Comparison of ENCODE assay signal across 8 mouse cellular contexts in the genomic region with DNA sequence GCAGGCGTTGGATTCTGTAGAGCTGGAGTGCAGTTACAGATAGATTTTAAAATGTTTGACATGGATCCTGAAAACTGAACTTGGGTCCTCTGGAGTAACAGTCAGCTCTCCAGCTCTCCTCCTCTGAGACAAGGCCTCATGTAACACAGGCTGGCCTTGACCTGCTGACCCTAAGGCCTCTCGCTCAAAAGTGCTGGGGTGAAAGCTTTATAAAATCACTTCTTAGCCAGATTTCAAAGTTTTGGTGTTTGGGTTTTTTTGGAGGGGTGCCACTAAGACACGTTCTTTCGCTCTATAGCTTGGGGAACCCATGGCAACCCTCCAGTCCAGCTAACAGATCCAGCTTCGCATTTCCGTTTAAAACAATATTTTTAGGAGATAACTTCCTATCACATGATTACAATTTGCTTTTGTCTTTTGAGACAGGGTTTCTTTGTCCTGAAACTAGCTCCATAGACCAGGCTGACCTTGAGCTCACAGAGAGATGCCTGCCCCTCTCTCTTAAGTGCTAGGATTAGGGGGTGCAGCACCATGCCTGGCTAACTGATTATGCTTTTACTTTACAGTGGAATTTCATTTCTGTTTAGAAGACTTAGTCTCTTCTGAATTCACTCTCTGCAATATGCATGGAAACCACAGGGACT.
A peak's percentile ranks its signal among the peaks of the same experiment; 100 is the strongest.
DNase-seq lines count a peak whose midpoint lies in the region; ATAC-seq and TF ChIP-seq lines count a peak whose summit lies in the region.
"Had no signal": no experiment of that assay in that cellular context is flagged by ENCODE, and none has a peak within 500 bp of the region (broad histone marks: within the 10 kb centered on the region; RNA-seq: fewer than 3 reads in every experiment).

No protein-coding gene starts in this region.

- H3K36me3 ChIP-seq in lung, embryonic 14.5 days (ENCODE audit: insufficient read depth), result no peaks in the 10 kb centered on the region
- no peaks in the 10 kb centered on the region for H3K36me3 ChIP-seq in heart, embryonic 12.5 days
- H3K36me3 ChIP-seq in midbrain, embryonic 14.5 days (ENCODE audit: control insufficient read depth, insufficient read depth, low read length), result no peaks in the 10 kb centered on the region
- no peaks in the 10 kb centered on the region for H3K36me3 ChIP-seq in thymus, adult 2 months (ENCODE audit: control insufficient read depth, insufficient read depth, low read length)

- peak overlapping the region; percentile 29; the same call in 1 of the 2 replicates for H3K4me2 ChIP-seq in lung, embryonic 14.5 days
- peak overlapping the region; percentile 60 for H3K4me2 ChIP-seq in heart, embryonic 12.5 days
- no peak overlapping the region for H3K4me2 ChIP-seq in midbrain, embryonic 14.5 days (ENCODE audit: low read length)

- peak; percentile 60 for DNase-seq in lung, embryonic 14.5 days
- no peak for DNase-seq in lung, postnatal 36 days
- DNase-seq in midbrain, embryonic 14.5 days, result peak; percentile 18
- DNase-seq in thymus, adult 2 months, result no peak
- DNase-seq in urinary bladder, adult 2 months (ENCODE audit: low spot score), result no peak

- 42% methylated on average over 6 of the region's 6 CpGs for WGBS in lung, embryonic 14.5 days
- WGBS in heart, embryonic 12.5 days, result 42% methylated on average over 6 of the region's 6 CpGs
- 71% methylated on average over 6 of the region's 6 CpGs for WGBS in midbrain, embryonic 14.5 days
- 90% methylated on average over 6 of the region's 6 CpGs for WGBS in thymus, adult 2 months

- ATAC-seq in lung, embryonic 14.5 days (ENCODE audit: insufficient read depth), result peak; percentile 64
- ATAC-seq in heart, embryonic 12.5 days (ENCODE audit: insufficient number of reproducible peaks, low FRiP score), result no peak
- ATAC-seq in midbrain, embryonic 14.5 days (ENCODE audit: low FRiP score, low TSS enrichment), result no peak

- TF ChIP-seq CTCF in lung, embryonic 14.5 days (IDR thresholded peaks at IDR 0.05; ENCODE audit: low read depth), result no peak
- no peak for TF ChIP-seq CTCF in bone marrow macrophage, adult 2 months (IDR thresholded peaks at IDR 0.05; ENCODE audit: low read depth, low read length)
- TF ChIP-seq CTCF in thymus, adult 2 months (IDR thresholded peaks at IDR 0.05; ENCODE audit: borderline replicate concordance, control insufficient read depth, extremely low read depth, insufficient read depth, low read length, poor library complexity), result no peak

- H3K27ac ChIP-seq in lung, embryonic 14.5 days (ENCODE audit: low read depth), result peak overlapping the region; percentile 19; the same call in 1 of the 2 replicates
- peak overlapping the region; percentile 100 for H3K27ac ChIP-seq in bone marrow macrophage, adult 2 months (ENCODE audit: insufficient read depth, low read depth, low read length)
- peak overlapping the region; percentile 80 for H3K27ac ChIP-seq in heart, embryonic 12.5 days (ENCODE audit: poor library complexity, severe bottlenecking)
- no peak overlapping the region for H3K27ac ChIP-seq in midbrain, embryonic 14.5 days (replicated peaks; ENCODE audit: low read depth, low read length)
- no peak overlapping the region for H3K27ac ChIP-seq in thymus, adult 2 months (ENCODE audit: control insufficient read depth, insufficient read depth, low read length)

- H3K9ac ChIP-seq in lung, embryonic 14.5 days, result no peak overlapping the region
- peak overlapping the region; percentile 60; the same call in 1 of the 2 replicates for H3K9ac ChIP-seq in heart, embryonic 12.5 days
- H3K9ac ChIP-seq in midbrain, embryonic 14.5 days (replicated peaks; ENCODE audit: low read length), result no peak overlapping the region

- TF ChIP-seq POLR2A in bone marrow macrophage, adult 2 months (IDR thresholded peaks at IDR 0.05; ENCODE audit: borderline replicate concordance, low read depth, low read length), result no peak
- no peak for TF ChIP-seq POLR2A in thymus, adult 2 months (IDR thresholded peaks at IDR 0.05; ENCODE audit: control insufficient read depth, extremely low read depth, insufficient read depth, low read length, poor library complexity)

- H3K4me1 ChIP-seq in lung, embryonic 14.5 days (ENCODE audit: insufficient read depth), result 0 out of 2 replicates have a peak, but pooled peaks cover 2% of the 10 kb centered on the region
- H3K4me1 ChIP-seq in bone marrow macrophage, adult 2 months (ENCODE audit: control insufficient read depth, insufficient read depth, low read length), result peaks cover 28% of the 10 kb centered on the region
- H3K4me1 ChIP-seq in heart, embryonic 12.5 days (replicated peaks), result peaks cover 37% of the 10 kb centered on the region
- H3K4me1 ChIP-seq in midbrain, embryonic 14.5 days (ENCODE audit: control insufficient read depth, insufficient read depth, low read length), result peaks cover 14% of the 10 kb centered on the region
- no peaks in the 10 kb centered on the region for H3K4me1 ChIP-seq in thymus, adult 2 months (replicated peaks; ENCODE audit: control insufficient read depth, insufficient read depth, low read length)

- H3K27me3 ChIP-seq in lung, embryonic 14.5 days (ENCODE audit: insufficient read depth, low read length), result no peaks in the 10 kb centered on the region
- no peaks in the 10 kb centered on the region for H3K27me3 ChIP-seq in heart, embryonic 12.5 days (replicated peaks)
- no peaks in the 10 kb centered on the region for H3K27me3 ChIP-seq in midbrain, embryonic 14.5 days (ENCODE audit: control insufficient read depth, insufficient read depth, low read length)
- no peaks in the 10 kb centered on the region for H3K27me3 ChIP-seq in thymus, adult 2 months (ENCODE audit: control insufficient read depth, insufficient read depth, low read length)

- H3K9me3 ChIP-seq in lung, embryonic 14.5 days (ENCODE audit: low read depth, low read length), result no peaks in the 10 kb centered on the region
- no peaks in the 10 kb centered on the region for H3K9me3 ChIP-seq in heart, embryonic 12.5 days (replicated peaks)
- H3K9me3 ChIP-seq in midbrain, embryonic 14.5 days (ENCODE audit: control insufficient read depth, low read length), result no peaks in the 10 kb centered on the region

- H3K4me3 ChIP-seq in lung, embryonic 14.5 days (ENCODE audit: low read depth, low read length), result no peak overlapping the region
- H3K4me3 ChIP-seq in bone marrow macrophage, adult 2 months (ENCODE audit: insufficient read depth, low read length), result peak overlapping the region; percentile 61
- H3K4me3 ChIP-seq in heart, embryonic 12.5 days, result peak overlapping the region; percentile 42
- H3K4me3 ChIP-seq in midbrain, embryonic 14.5 days (replicated peaks; ENCODE audit: low read depth, low read length), result no peak overlapping the region
- H3K4me3 ChIP-seq in thymus, adult 2 months (ENCODE audit: control insufficient read depth, insufficient read depth, low read length), result no peak overlapping the region
- H3K4me3 ChIP-seq: myocyte had no signal

Comparison
In these comparisons a context has a peak if more than half of its experiments do, and no peak if none do; other contexts are left out.
1. DNase-seq: peak in lung, embryonic 14.5 days (single experiment) and midbrain, embryonic 14.5 days (single experiment); none in lung, postnatal 36 days (single experiment), thymus, adult 2 months (single experiment) and urinary bladder, adult 2 months (single experiment).
2. H3K27ac ChIP-seq: peak in lung, embryonic 14.5 days (single experiment), bone marrow macrophage, adult 2 months (single experiment) and heart, embryonic 12.5 days (single experiment); none in midbrain, embryonic 14.5 days (single experiment) and thymus, adult 2 months (single experiment).
3. H3K4me3 ChIP-seq: peak in bone marrow macrophage, adult 2 months (single experiment) and heart, embryonic 12.5 days (single experiment); none in lung, embryonic 14.5 days (single experiment), midbrain, embryonic 14.5 days (single experiment) and thymus, adult 2 months (single experiment).